Mouse (Mus musculus): ENCODE data around the gene Gm21680.
A peak's percentile ranks its signal among the peaks of the same experiment; 100 is the strongest.
"Not testable (repeated sequence)": the region's sequence is repeated elsewhere in the genome, so short reads cannot be mapped to it uniquely, and the experiment has no call there.

The Gm21680 gene

GRCm38 (mm10) chr5:25972563-25972962 is at the start of gene Gm21680:
Gm21680 (minus strand) TSS chr5:25972663.
- DNase-seq (ENCODE audit: low spot score): not testable (repeated sequence)

- DNase-seq (ENCODE audit: low spot score): not testable (repeated sequence)
Observed at GRCm38 (mm10) chr5:26007697-26008096, 35.2 kb upstream of the Gm21680 start.

- DNase-seq (ENCODE audit: low spot score): peak; percentile 15
Observed at GRCm38 (mm10) chr5:26006937-26007695, 34.7 kb upstream of the Gm21680 start.

- DNase-seq (ENCODE audit: low spot score): not testable (repeated sequence)
Observed at GRCm38 (mm10) chr5:26004698-26005097, 32.2 kb upstream of the Gm21680 start, which contains the start of gene Gm1979. Gm1979 (minus strand) TSS chr5:26004798.

GRCm38 (mm10) chr5:25988550-25988949 is 16.1 kb upstream of the Gm21680 start, which contains the start of gene Gm21698:
Gm21698 (minus strand) TSS chr5:25988650.
- not testable (repeated sequence) for DNase-seq (ENCODE audit: low spot score)

- DNase-seq (ENCODE audit: low spot score): not testable (repeated sequence)
Observed at GRCm38 (mm10) chr5:25957050-25957449, 15.4 kb downstream of the Gm21680 start.

- DNase-seq (ENCODE audit: low spot score): peak; percentile 2
Observed at GRCm38 (mm10) chr5:25956611-25957010, 15.9 kb downstream of the Gm21680 start.

- not testable (repeated sequence) for DNase-seq (ENCODE audit: low spot score)
Observed at GRCm38 (mm10) chr5:25954317-25954716, 18.1 kb downstream of the Gm21680 start, which contains the start of gene Gm21671. Gm21671 (minus strand) TSS chr5:25954417.

GRCm38 (mm10) chr5:25945391-25945790 is 27.1 kb downstream of the Gm21680 start:
- DNase-seq (ENCODE audit: low spot score): not testable (repeated sequence)

- not testable (repeated sequence) for DNase-seq (ENCODE audit: low spot score)
Observed at GRCm38 (mm10) chr5:25942281-25942680, 30.2 kb downstream of the Gm21680 start, which contains the start of gene Gm21663. Gm21663 (minus strand) TSS chr5:25942381.

Data from ovary, postnatal 14 days (tissue).